Mouse (Mus musculus) stomach, postnatal 0 days (tissue): Measurements from ENCODE around the gene Ly9.

Source experiments
- CTCF ChIP-seq: IDR thresholded peaks from 2 replicates; pipeline ENCODE4 v1.5.1; 2016; ENCODE audit warnings: antibody characterized with exemption, low read depth, mild to moderate bottlenecking, moderate library complexity
- EP300 ChIP-seq: optimal IDR thresholded peaks from 2 replicates; pipeline ENCODE3; 2016; ENCODE audit warnings: antibody characterized with exemption

- TF ChIP-seq CTCF (no peak), EP300 (no peak)
Observed at GRCm38 (mm10) chr1:171630912-171631311, 23.7 kb upstream of the Ly9 start.
